Mouse (Mus musculus): ENCODE measurements around the gene Clec16a.

DNA sequence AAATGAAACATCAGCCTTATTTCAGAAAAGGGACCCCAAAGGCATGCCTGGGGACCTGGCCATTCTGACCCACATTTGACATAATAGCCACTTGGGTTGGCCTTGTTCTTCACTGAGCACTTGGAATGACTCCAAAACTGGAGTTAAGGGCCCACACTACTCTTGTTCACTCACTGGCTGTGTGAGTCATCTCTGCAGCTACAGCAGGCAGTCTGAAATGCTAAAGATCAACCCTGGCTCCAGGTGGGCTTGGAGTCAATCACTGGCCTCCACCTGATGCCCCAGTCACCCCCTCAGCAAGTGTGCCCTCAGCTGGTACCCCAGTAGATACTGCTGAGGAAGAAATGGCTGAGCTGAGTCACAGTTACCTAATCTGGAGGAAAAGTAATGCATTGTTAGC, 115.4 kb downstream of the Clec16a start:
- no peak for TF ChIP-seq CTCF (IDR thresholded peaks at IDR 0.05; ENCODE audit: low read depth)
- TF ChIP-seq EP300 (IDR thresholded peaks at IDR 0.05; ENCODE audit: low read depth): no peak

Measured in liver, embryonic 14.5 days (tissue).